Mouse (Mus musculus) heart, embryonic 11.5 days (tissue): Measurements from ENCODE around the gene Stat5b. TPM values are rescaled to one million over a fixed set of nuclear protein-coding genes. Genes with fewer than 3 reads are reported as not detected.

Source experiments
- ATAC-seq: fragments of 200-750 bp; cut with Nextera tagmentation; replicated peaks from 2 replicates; pipeline ENCODE4 v1.8.0; 2017; ENCODE audit warnings: moderate library complexity; ENCODE audit not compliant: insufficient number of reproducible peaks, low FRiP score, low TSS enrichment
- H3K27ac ChIP-seq: fragments of 300-500 bp; sonication (generic); 2 replicates; pipeline ENCODE4 v1.5.1; 2014; ENCODE audit warnings: mild to moderate bottlenecking, low read depth, low read length
- H3K27me3 ChIP-seq: fragments of 300-500 bp; sonication (generic); 2 replicates; pipeline ENCODE4 v1.6.1; 2014; ENCODE audit warnings: mild to moderate bottlenecking, low read length, mixed read lengths; ENCODE audit not compliant: control insufficient read depth, insufficient read depth
- H3K36me3 ChIP-seq: fragments of 300-500 bp; sonication (generic); 2 replicates; pipeline ENCODE4 v1.6.1; 2014; ENCODE audit warnings: mild to moderate bottlenecking, low read length, moderate library complexity, mixed read lengths; ENCODE audit not compliant: control insufficient read depth, insufficient read depth
- H3K4me1 ChIP-seq: fragments of 300-500 bp; sonication (generic); 2 replicates; pipeline ENCODE4 v1.6.1; 2014; ENCODE audit warnings: low read length; ENCODE audit not compliant: control insufficient read depth, insufficient read depth
- H3K4me2 ChIP-seq: fragments of 300-500 bp; sonication (generic); 2 replicates; pipeline ENCODE4 v1.6.1; 2014; ENCODE audit warnings: mild to moderate bottlenecking, moderate library complexity
- H3K4me3 ChIP-seq: fragments of 300-500 bp; sonication (generic); 2 replicates; pipeline ENCODE4 v1.5.1; 2014; ENCODE audit warnings: low read depth, low read length
- H3K9ac ChIP-seq: fragments of 300-500 bp; sonication (generic); 2 replicates; pipeline ENCODE4 v1.6.1; 2014; ENCODE audit warnings: mild to moderate bottlenecking, low read depth, low read length, moderate library complexity
- H3K9me3 ChIP-seq: fragments of 300-500 bp; sonication (generic); replicated peaks from 2 replicates; pipeline ENCODE4 v1.6.1; 2016; ENCODE audit warnings: low read length; ENCODE audit not compliant: control insufficient read depth
- WGBS: fragments of 180-500 bp; shearing (Covaris S2); extraction: QIAGEN DNeasy Blood & Tissue Kit; methylation state at CpG from one replicate; pipeline ENCODE4 v1.1.7; 2014; ENCODE audit not compliant: insufficient replicate concordance; 5-methylcytosine and 5-hydroxymethylcytosine counted together
- polyA plus RNA-seq: library from polyadenylated mRNA; unstranded; fragments of >200 nt; fragmentation: Nextera tagmentation; extraction: Ambion mirVana; gene quantifications from 2 replicates; pipeline ENCODE4 v1.2.1, GENCODE M21; 2014

Stat5b gene
- polyA plus RNA-seq, 1 experiment from 2014 or later, result 26.4 TPM

DNA sequence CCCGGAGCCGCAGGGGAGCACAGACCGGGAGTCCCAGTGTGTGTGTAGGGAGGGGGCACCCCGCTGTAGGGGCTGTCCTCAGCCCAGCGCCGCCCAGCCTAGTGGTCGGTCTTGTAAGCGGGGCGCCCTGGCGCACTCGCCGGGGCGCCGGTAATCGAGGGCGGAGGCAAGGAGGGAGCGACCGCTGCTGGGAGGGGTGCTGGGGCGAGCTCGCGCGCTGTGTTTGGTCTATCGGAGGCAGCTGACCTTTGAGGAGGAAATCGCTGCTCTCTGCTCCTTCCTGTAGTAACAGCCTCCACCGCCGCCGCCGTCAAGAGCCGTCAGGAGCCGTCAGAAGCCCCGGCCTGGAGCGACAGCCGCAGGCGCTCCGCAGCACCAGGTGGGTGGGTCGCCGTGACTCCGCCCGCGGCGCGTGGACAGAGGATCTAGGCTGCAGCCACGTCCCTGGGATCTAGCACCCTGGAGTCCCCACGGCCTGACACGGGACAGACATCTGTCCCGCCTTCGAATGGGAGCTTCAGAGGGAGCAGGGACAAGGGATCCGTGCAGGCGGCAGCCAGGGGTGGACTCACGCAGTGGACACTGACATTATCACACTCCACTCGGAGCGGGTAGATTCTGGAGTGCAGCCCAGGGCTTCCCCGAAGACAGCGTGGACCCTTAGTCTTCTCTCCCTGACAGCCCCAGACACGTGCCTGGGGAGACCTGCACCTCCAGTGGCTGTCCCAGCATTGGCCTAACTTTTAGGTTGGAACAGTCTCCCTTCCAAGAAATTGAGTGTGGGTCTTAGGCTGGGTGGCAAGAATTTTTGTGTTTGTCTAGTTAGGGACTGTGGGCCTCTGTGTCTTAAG, 9.9 kb upstream of the Stat5b start:
- Histone ChIP-seq H3K4me1 (peaks cover 5% of the 10 kb centered on the region; the same call in 1 of the 2 replicates), H3K9ac (peak overlapping the region; percentile 74), H3K4me2 (peak overlapping the region; percentile 68), H3K9me3 (no peaks in the 10 kb centered on the region), H3K27me3 (peaks cover 12% of the 10 kb centered on the region), H3K4me3 (peak overlapping the region; percentile 65), H3K27ac (peak overlapping the region; percentile 59), H3K36me3 (no peaks in the 10 kb centered on the region)
- peak; percentile 88 for ATAC-seq
- 1% methylated on average over 50 of the region's 55 CpGs for WGBS

GRCm38 (mm10) chr11:100859579-100860075, 9.1 kb upstream of the Stat5b start:
- WGBS, result 51% methylated on average over 6 of the region's 6 CpGs

DNA sequence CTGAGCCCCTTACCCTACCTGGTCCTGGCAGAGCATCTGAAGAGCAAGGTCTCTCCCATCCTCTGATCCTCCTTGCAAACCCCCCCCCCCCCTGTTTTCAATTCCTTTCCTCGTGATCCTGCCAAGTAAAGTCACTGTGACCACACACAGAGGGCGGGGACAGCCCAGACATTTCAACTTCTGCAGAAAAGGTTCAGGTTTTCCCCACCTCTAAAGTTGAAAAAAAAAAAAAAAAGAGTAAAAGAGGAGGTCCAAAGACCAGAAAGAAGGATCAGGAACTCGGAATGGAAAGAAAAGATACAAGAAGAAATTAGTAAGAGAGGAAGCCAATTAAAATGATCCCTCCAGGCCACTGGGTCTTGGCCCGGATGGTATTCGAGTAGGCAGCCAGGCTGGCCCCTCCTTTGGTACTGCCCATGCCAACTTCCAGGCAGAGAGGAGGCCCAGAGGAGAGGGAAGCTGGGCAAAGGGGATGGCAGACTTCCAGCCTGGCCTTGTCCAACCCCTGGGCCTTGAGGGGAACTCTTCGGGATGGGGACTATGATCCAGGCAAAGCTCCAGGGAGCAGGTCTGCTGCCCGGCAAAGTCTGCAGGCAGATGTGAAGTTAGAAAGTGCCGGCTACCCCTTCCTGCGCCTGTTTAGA, 8.5 kb upstream of the Stat5b start, which contains the start of gene Stat5a:
Stat5a (plus strand) TSS at position 417 of the 644 bp plus-strand sequence.
- Histone ChIP-seq H3K27me3 (peaks cover 19% of the 10 kb centered on the region), H3K4me2 (peak within 1 kb of the TSS; percentile 68), H3K9me3 (no peaks in the 10 kb centered on the region), H3K27ac (peak within 1 kb of the TSS; percentile 59), H3K36me3 (no peaks in the 10 kb centered on the region), H3K9ac (peak within 1 kb of the TSS; percentile 74), H3K4me3 (peak within 1 kb of the TSS; percentile 65), H3K4me1 (peaks cover 5% of the 10 kb centered on the region; the same call in 1 of the 2 replicates)
- no peak for ATAC-seq
- 57% methylated on average over 9 of the region's 9 CpGs for WGBS

More at GRCm38 (mm10) chr11:100859579-100860075, 9.1 kb upstream of the Stat5b start:
- Histone ChIP-seq H3K9me3 (no peaks in the 10 kb centered on the region), H3K27me3 (peaks cover 16% of the 10 kb centered on the region), H3K9ac (no peak overlapping the region; the same call in 1 of the 2 replicates), H3K27ac (no peak overlapping the region), H3K4me1 (peaks cover 5% of the 10 kb centered on the region; the same call in 1 of the 2 replicates), H3K36me3 (no peaks in the 10 kb centered on the region), H3K4me2 (peak overlapping the region; percentile 68), H3K4me3 (peak overlapping the region; percentile 65)
- no peak for ATAC-seq

- 72% methylated on average over 6 of the region's 6 CpGs for WGBS
- no peak overlapping the region for H3K4me2 ChIP-seq
- H3K9ac ChIP-seq, result no peak overlapping the region
- no peak for ATAC-seq
- no peaks in the 10 kb centered on the region for H3K9me3 ChIP-seq
- H3K36me3 ChIP-seq, result no peaks in the 10 kb centered on the region
- H3K27me3 ChIP-seq, result peaks cover 25% of the 10 kb centered on the region
- no peak overlapping the region for H3K4me3 ChIP-seq
- peaks cover 5% of the 10 kb centered on the region; the same call in 1 of the 2 replicates for H3K4me1 ChIP-seq
- no peak overlapping the region for H3K27ac ChIP-seq
These were observed 7.4 kb upstream of the Stat5b start for GRCm38 (mm10) chr11:100857960-100858359.

- Histone ChIP-seq H3K4me1 (peaks cover 8% of the 10 kb centered on the region; the same call in 1 of the 2 replicates), H3K27ac (no peak overlapping the region), H3K27me3 (peaks cover 31% of the 10 kb centered on the region), H3K4me2 (no peak overlapping the region), H3K9ac (no peak overlapping the region), H3K36me3 (no peaks in the 10 kb centered on the region), H3K9me3 (no peaks in the 10 kb centered on the region), H3K4me3 (no peak overlapping the region)
- no peak for ATAC-seq
- WGBS, result 91% methylated on average over 4 of the region's 4 CpGs
These were observed 4.7 kb upstream of the Stat5b start for GRCm38 (mm10) chr11:100855178-100855577.

- Histone ChIP-seq H3K9me3 (no peaks in the 10 kb centered on the region), H3K36me3 (no peaks in the 10 kb centered on the region), H3K4me2 (no peak overlapping the region), H3K4me3 (no peak overlapping the region), H3K27ac (no peak overlapping the region), H3K4me1 (peaks cover 9% of the 10 kb centered on the region), H3K9ac (no peak overlapping the region), H3K27me3 (peaks cover 27% of the 10 kb centered on the region)
- WGBS, result 35% methylated on average over 4 of the region's 4 CpGs
- no peak for ATAC-seq
These were observed 3.7 kb upstream of the Stat5b start for GRCm38 (mm10) chr11:100854268-100854667.

DNA sequence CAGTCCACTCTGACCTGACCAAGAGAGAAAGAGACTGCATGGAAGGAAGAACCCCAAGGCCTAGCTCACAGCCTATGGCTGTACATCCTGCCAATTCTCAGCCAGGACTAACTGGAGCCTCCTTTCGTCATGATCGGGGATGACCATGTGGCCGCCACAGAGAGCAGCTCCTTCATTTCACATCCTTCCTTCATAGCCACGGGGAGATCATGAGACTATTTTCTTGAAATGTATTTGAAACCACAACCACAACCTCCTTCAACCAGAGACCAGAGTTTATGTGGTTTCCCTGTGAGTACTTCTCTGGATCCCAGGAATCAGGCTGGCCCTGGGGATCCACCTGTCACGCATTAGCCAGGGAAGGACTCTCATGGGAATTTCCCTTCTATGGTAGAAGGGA, 2.5 kb upstream of the Stat5b start:
- WGBS, result 81% methylated on average over 5 of the region's 5 CpGs
- H3K27me3 ChIP-seq, result peaks cover 26% of the 10 kb centered on the region

GRCm38 (mm10) chr11:100852088-100852487, 1.6 kb upstream of the Stat5b start:
- H3K27ac ChIP-seq, result no peak overlapping the region
- no peak overlapping the region for H3K9ac ChIP-seq
- H3K36me3 ChIP-seq, result no peaks in the 10 kb centered on the region
- H3K4me3 ChIP-seq, result no peak overlapping the region
- no peak overlapping the region for H3K4me2 ChIP-seq
- H3K4me1 ChIP-seq, result peaks cover 19% of the 10 kb centered on the region
- H3K9me3 ChIP-seq, result no peaks in the 10 kb centered on the region
- WGBS, result 81% methylated on average over 2 of the region's 2 CpGs
- no peak for ATAC-seq
- H3K27me3 ChIP-seq, result peaks cover 26% of the 10 kb centered on the region

More for the DNA sequence above, 2.5 kb upstream of the Stat5b start:
- ATAC-seq, result no peak
- H3K4me1 ChIP-seq, result peaks cover 19% of the 10 kb centered on the region
- no peak overlapping the region for H3K9ac ChIP-seq
- no peak overlapping the region for H3K27ac ChIP-seq
- no peak overlapping the region for H3K4me2 ChIP-seq
- no peak overlapping the region for H3K4me3 ChIP-seq
- no peaks in the 10 kb centered on the region for H3K36me3 ChIP-seq
- no peaks in the 10 kb centered on the region for H3K9me3 ChIP-seq
